Mouse (Mus musculus): ENCODE results near the gene Cmc1. TPM values are rescaled to one million over a fixed set of nuclear protein-coding genes. Genes with fewer than 3 reads are reported as not detected.
A peak's percentile ranks its signal among the peaks of the same experiment; 100 is the strongest.

Cmc1 gene
- polyA plus RNA-seq, 1 experiment from 2014 or later: 46.2 TPM

- peaks cover 9% of the 10 kb centered on the region; the same call in 1 of the 2 replicates for H3K36me3 ChIP-seq (ENCODE audit: insufficient read depth, low read length)
- DNase-seq (ENCODE audit: low spot score) (no peak), ATAC-seq (no peak)
- no peak overlapping the region for H3K4me3 ChIP-seq (ENCODE audit: low read depth, low read length)
- H3K27me3 ChIP-seq (replicated peaks; ENCODE audit: insufficient read depth, low read length): no peaks in the 10 kb centered on the region
- no peak overlapping the region for H3K9ac ChIP-seq (replicated peaks; ENCODE audit: low read depth)
- whole genome bisulfite sequencing: 85% methylated on average over 5 of the region's 5 CpGs
- TF ChIP-seq EP300 (IDR thresholded peaks at IDR 0.05) (no peak), CTCF (IDR thresholded peaks at IDR 0.05) (no peak)
- H3K27ac ChIP-seq (ENCODE audit: low read length): no peak overlapping the region
- H3K4me2 ChIP-seq (replicated peaks; ENCODE audit: low read depth, low read length): no peak overlapping the region
- H3K9me3 ChIP-seq (ENCODE audit: low read length): no peaks in the 10 kb centered on the region
- H3K4me1 ChIP-seq (ENCODE audit: insufficient read depth, low read depth, low read length): no peaks in the 10 kb centered on the region
Measured at GRCm38 (mm10) chr9:118072101-118072500, 77.9 kb downstream of the Cmc1 start.

DNA sequence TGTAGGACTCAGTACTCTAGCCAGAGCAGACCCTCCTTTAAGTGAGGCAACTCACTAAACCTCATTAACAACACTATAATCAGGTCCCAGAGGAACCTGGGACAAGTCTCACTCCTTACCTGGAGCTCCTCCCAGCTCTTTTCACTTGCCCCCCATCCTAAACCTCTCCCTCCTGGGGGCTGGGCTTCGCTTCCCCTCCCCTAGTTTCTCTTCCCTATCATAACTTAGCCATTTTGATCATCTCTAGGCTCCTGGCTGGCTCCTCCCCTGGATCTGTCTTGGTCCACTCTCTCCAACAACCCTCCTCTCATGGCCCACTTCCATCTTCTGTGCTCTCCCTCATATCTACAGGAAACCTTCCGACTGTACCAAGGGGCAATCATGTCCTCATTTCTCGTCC, 78.6 kb downstream of the Cmc1 start:
- no peak overlapping the region for H3K27ac ChIP-seq (ENCODE audit: low read length)
- no peaks in the 10 kb centered on the region for H3K4me1 ChIP-seq (ENCODE audit: insufficient read depth, low read depth, low read length)
- peaks cover 17% of the 10 kb centered on the region; the same call in 1 of the 2 replicates for H3K36me3 ChIP-seq (ENCODE audit: insufficient read depth, low read length)
- ATAC-seq (no peak), DNase-seq (ENCODE audit: low spot score) (no peak)
- no peaks in the 10 kb centered on the region for H3K27me3 ChIP-seq (replicated peaks; ENCODE audit: insufficient read depth, low read length)
- no peaks in the 10 kb centered on the region for H3K9me3 ChIP-seq (ENCODE audit: low read length)
- TF ChIP-seq EP300 (IDR thresholded peaks at IDR 0.05) (no peak), CTCF (IDR thresholded peaks at IDR 0.05) (no peak)
- H3K4me2 ChIP-seq (replicated peaks; ENCODE audit: low read depth, low read length): no peak overlapping the region
- no peak overlapping the region for H3K4me3 ChIP-seq (ENCODE audit: low read depth, low read length)
- 75% methylated on average over 3 of the region's 3 CpGs for WGBS
- no peak overlapping the region for H3K9ac ChIP-seq (replicated peaks; ENCODE audit: low read depth)

DNA sequence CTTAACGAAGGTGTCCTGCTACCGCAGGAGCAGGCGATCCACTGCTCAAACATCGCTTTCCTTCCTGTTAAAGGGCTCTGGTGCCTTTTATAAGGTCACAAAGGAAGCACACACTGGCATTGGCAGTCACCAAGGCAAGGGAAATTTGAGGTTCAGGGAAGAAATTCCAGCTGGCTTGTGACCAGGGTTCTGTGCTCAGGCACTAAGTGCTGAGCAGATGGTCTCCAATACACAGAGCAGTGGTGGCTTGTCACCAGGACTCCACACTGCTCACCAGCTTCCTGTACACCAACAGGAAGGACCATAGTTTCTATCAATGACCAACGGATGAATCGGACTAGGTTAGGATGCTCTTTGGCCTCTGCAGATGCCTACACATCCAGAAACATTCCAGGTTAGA, 79.5 kb downstream of the Cmc1 start:
- H3K4me3 ChIP-seq (ENCODE audit: low read depth, low read length): no peak overlapping the region
- no peak for ATAC-seq

DNA sequence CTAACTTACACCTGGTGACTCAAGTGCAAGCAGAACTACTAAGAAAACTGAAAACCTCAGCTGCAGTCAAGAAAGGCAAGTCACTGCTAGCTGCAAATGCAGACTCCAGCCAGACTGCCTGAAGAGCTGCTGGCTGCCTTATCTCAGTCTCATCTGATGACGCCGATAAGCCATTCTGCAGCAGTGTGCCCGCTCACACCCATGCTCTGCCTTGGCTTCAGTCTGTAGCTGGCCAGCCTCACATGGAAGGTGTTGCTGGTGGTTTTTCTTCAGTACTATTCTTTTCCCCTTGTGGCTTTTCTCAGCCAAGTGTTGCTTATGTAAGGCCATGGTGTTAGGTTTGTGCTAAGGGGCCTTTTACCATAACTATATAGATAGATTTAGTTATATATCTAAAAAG, 90.9 kb downstream of the Cmc1 start:
- DNase-seq (ENCODE audit: low spot score) (no peak), ATAC-seq (no peak)
- Histone ChIP-seq H3K27ac (ENCODE audit: low read length) (no peak overlapping the region), H3K9ac (replicated peaks; ENCODE audit: low read depth) (no peak overlapping the region), H3K4me1 (ENCODE audit: insufficient read depth, low read depth, low read length) (no peaks in the 10 kb centered on the region), H3K4me3 (ENCODE audit: low read depth, low read length) (no peak overlapping the region), H3K27me3 (replicated peaks; ENCODE audit: insufficient read depth, low read length) (no peaks in the 10 kb centered on the region), H3K9me3 (ENCODE audit: low read length) (no peaks in the 10 kb centered on the region), H3K36me3 (ENCODE audit: insufficient read depth, low read length) (peaks cover 25% of the 10 kb centered on the region; the same call in 1 of the 2 replicates), H3K4me2 (replicated peaks; ENCODE audit: low read depth, low read length) (no peak overlapping the region)
- TF ChIP-seq CTCF (IDR thresholded peaks at IDR 0.05): no peak
- TF ChIP-seq EP300 (IDR thresholded peaks at IDR 0.05): no peak
- WGBS: 74% methylated on average over 3 of the region's 3 CpGs

More for the DNA sequence above, 79.5 kb downstream of the Cmc1 start:
- Histone ChIP-seq H3K36me3 (ENCODE audit: insufficient read depth, low read length) (peaks cover 22% of the 10 kb centered on the region; the same call in 1 of the 2 replicates), H3K4me2 (replicated peaks; ENCODE audit: low read depth, low read length) (no peak overlapping the region), H3K9me3 (ENCODE audit: low read length) (no peaks in the 10 kb centered on the region), H3K27ac (ENCODE audit: low read length) (no peak overlapping the region), H3K27me3 (replicated peaks; ENCODE audit: insufficient read depth, low read length) (no peaks in the 10 kb centered on the region), H3K9ac (replicated peaks; ENCODE audit: low read depth) (no peak overlapping the region), H3K4me1 (ENCODE audit: insufficient read depth, low read depth, low read length) (no peaks in the 10 kb centered on the region)
- DNase-seq (ENCODE audit: low spot score): no peak
- WGBS: 88% methylated on average over 6 of the region's 6 CpGs
- TF ChIP-seq CTCF (IDR thresholded peaks at IDR 0.05) (no peak), EP300 (IDR thresholded peaks at IDR 0.05) (no peak)

GRCm38 (mm10) chr9:118053286-118053685, 96.7 kb downstream of the Cmc1 start:
- peak; percentile 80 for DNase-seq (ENCODE audit: low spot score)
- no peak for TF ChIP-seq EP300 (IDR thresholded peaks at IDR 0.05)
- TF ChIP-seq CTCF (IDR thresholded peaks at IDR 0.05): peak; percentile 71

DNA sequence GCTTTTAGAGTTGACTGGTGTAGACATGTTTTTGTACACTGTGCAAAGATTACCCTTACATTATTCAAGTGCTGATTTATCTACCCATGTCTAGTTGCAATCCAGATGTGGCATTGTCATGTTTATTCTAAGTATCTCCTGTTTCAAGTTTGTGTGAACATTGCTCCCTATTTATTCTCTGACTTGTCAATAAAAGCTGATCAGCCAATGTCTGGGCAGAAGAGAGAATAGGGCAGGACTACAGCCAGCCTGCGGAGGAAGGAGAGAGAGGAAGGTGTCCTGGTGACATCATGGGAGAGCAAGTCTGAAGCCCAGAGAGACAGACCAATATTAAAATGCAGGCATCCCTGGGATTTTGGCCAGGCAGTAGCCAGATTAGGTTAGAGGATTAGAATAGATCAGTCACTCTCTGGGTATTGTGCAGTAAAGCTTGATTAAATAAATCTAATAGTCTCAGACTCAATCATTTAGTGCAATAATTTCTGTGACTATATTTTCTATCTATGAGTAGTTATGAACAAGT, 104.9 kb downstream of the Cmc1 start:
- ATAC-seq (no peak), DNase-seq (ENCODE audit: low spot score) (no peak)
- no peak overlapping the region for H3K27ac ChIP-seq (ENCODE audit: low read length)
- TF ChIP-seq EP300 (IDR thresholded peaks at IDR 0.05) (no peak), CTCF (IDR thresholded peaks at IDR 0.05) (no peak)
- no peaks in the 10 kb centered on the region for H3K27me3 ChIP-seq (replicated peaks; ENCODE audit: insufficient read depth, low read length)
- H3K4me3 ChIP-seq (ENCODE audit: low read depth, low read length): no peak overlapping the region
- H3K4me2 ChIP-seq (replicated peaks; ENCODE audit: low read depth, low read length): no peak overlapping the region
- no peak overlapping the region for H3K9ac ChIP-seq (replicated peaks; ENCODE audit: low read depth)
- no peaks in the 10 kb centered on the region for H3K9me3 ChIP-seq (ENCODE audit: low read length)
- peaks cover 6% of the 10 kb centered on the region; the same call in 1 of the 2 replicates for H3K4me1 ChIP-seq (ENCODE audit: insufficient read depth, low read depth, low read length)
- 73% methylated on average over 1 of the region's 1 CpGs for WGBS
- H3K36me3 ChIP-seq (ENCODE audit: insufficient read depth, low read length): 0 out of 2 replicates have a peak, but pooled peaks cover 6% of the 10 kb centered on the region

More at GRCm38 (mm10) chr9:118053286-118053685, 96.7 kb downstream of the Cmc1 start:
- Histone ChIP-seq H3K36me3 (ENCODE audit: insufficient read depth, low read length) (peaks cover 34% of the 10 kb centered on the region), H3K27me3 (replicated peaks; ENCODE audit: insufficient read depth, low read length) (no peaks in the 10 kb centered on the region), H3K9ac (replicated peaks; ENCODE audit: low read depth) (no peak overlapping the region), H3K27ac (ENCODE audit: low read length) (no peak overlapping the region), H3K4me1 (ENCODE audit: insufficient read depth, low read depth, low read length) (no peaks in the 10 kb centered on the region), H3K4me2 (replicated peaks; ENCODE audit: low read depth, low read length) (no peak overlapping the region), H3K4me3 (ENCODE audit: low read depth, low read length) (no peak overlapping the region), H3K9me3 (ENCODE audit: low read length) (no peaks in the 10 kb centered on the region)
- WGBS: 25% methylated on average over 1 of the region's 1 CpGs
- no peak for ATAC-seq
